In the genomic region with DNA sequence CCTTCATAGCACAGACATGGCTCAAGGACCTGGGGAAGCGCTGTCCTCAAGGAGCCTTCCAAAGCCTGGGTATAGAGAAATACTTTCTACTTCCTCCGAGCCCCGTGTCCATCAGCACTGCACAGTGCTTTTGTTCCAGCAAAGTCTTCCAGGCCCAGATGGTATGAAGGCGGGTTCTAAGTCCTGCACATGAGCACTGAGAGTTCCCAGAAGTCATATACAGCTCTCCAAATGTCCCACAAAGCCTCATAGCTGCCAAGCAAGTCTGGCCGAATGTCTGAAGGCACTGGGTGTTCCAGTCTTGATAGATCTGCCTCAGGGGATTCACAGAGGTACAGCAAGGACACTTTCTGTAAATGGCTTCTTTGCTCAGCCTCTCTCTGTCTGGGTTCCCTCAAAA, we compare ENCODE assay signal across 23 mouse cellular contexts. TPM values are rescaled to one million over a fixed set of nuclear protein-coding genes. Genes with fewer than 3 reads are reported as not detected.
A peak's percentile ranks its signal among the peaks of the same experiment; 100 is the strongest.
DNase-seq lines count a peak whose midpoint lies in the region; ATAC-seq lines count a peak whose summit lies in the region.
"Had no signal": no experiment of that assay in that cellular context is flagged by ENCODE, and none has a peak within 500 bp of the region (broad histone marks: within the 10 kb centered on the region; RNA-seq: fewer than 3 reads in every experiment).

No protein-coding gene starts in this region.

- H3K4me1 ChIP-seq in limb, embryonic 10.5 days: no peaks in the 10 kb centered on the region
- H3K4me1 ChIP-seq: embryonic facial prominence, embryonic 10.5 days; neural tube, embryonic 13.5 days; stomach, embryonic 15.5 days had no signal

- H3K27me3 ChIP-seq in limb, embryonic 10.5 days (ENCODE audit: low read depth, poor library complexity, severe bottlenecking): no peaks in the 10 kb centered on the region
- H3K27me3 ChIP-seq: CH12.LX; forebrain, embryonic 15.5 days; midbrain, embryonic 12.5 days; neural tube, embryonic 13.5 days; stomach, embryonic 15.5 days had no signal

- WGBS in limb, embryonic 10.5 days: 94% methylated on average over 5 of the region's 5 CpGs

- H3K27ac ChIP-seq in limb, embryonic 10.5 days: no peak overlapping the region
- H3K27ac ChIP-seq: embryonic facial prominence, embryonic 10.5 days; forebrain, embryonic 15.5 days; hindbrain, postnatal 0 days; kidney, postnatal 0 days; midbrain, embryonic 12.5 days; neural tube, embryonic 13.5 days; stomach, embryonic 15.5 days had no signal

- no peak overlapping the region for H3K4me3 ChIP-seq in limb, embryonic 10.5 days
- H3K4me3 ChIP-seq: embryonic facial prominence, embryonic 10.5 days; forebrain, embryonic 15.5 days; midbrain, embryonic 12.5 days; neural tube, embryonic 13.5 days; stomach, embryonic 15.5 days had no signal

- no peak for DNase-seq in frontal cortex, postnatal 25 days (ENCODE audit: low spot score in 2 of 2)
- DNase-seq in left cerebral cortex, adult 18-20 months (ENCODE audit: low spot score in 2 of 2): peak; percentile 69 to 79
- DNase-seq in left cerebral cortex, postnatal 4 days: no peak
- DNase-seq in left cerebral cortex, postnatal 25 days (ENCODE audit: low spot score in 2 of 2): peak; percentile 50 to 91
- DNase-seq in telencephalon, adult 2 months (ENCODE audit: low read depth, low spot score): peak; percentile 85
- no peak for DNase-seq in gastrocnemius, postnatal 25 days
- no peak for DNase-seq in limb, embryonic 10.5 days (ENCODE audit: low spot score)
- DNase-seq: cerebellum, adult 11-12 months; gastrocnemius, postnatal 36 days; heart, postnatal 36 days; kidney, adult 11 months; lung, adult 2 months; lung, postnatal 36 days; thymus, postnatal 25 days had no signal

- H3K36me3 ChIP-seq in limb, embryonic 10.5 days: no peaks in the 10 kb centered on the region
- H3K36me3 ChIP-seq: embryonic facial prominence, embryonic 10.5 days; forebrain, embryonic 15.5 days; midbrain, embryonic 12.5 days; neural tube, embryonic 13.5 days; stomach, embryonic 15.5 days had no signal

- ATAC-seq in frontal cortex, adult (ENCODE audit: low TSS enrichment): peak; percentile 75
- ATAC-seq: forebrain, embryonic 15.5 days; hindbrain, postnatal 0 days had no signal

- no peaks in the 10 kb centered on the region for H3K9me3 ChIP-seq in limb, embryonic 10.5 days (replicated peaks)
- H3K9me3 ChIP-seq: embryonic facial prominence, embryonic 10.5 days; forebrain, embryonic 15.5 days; midbrain, embryonic 12.5 days; neural tube, embryonic 13.5 days; stomach, embryonic 15.5 days had no signal

- intact Hi-C loops in left cerebral cortex, postnatal 4 days (cut with DNase I): no loop called here
- intact Hi-C loops in left cerebral cortex, postnatal 25 days (cut with DNase I): loop anchor here (1.0 to 5.0 kb wide), 2 partner anchors 43 to 136 kb away; no protein-coding TSS in a partner anchor

RNA-seq across cellular contexts. Expression of a gene that starts 14.3 kb away (rescaled TPM):
- total RNA-seq in left cerebral cortex, adult 18-20 months (2021): 10 to 100 TPM; 68.7 to 71.9 TPM
- 100 to 1,000 TPM in 1 of 2 experiments, 10 to 100 TPM in 1; 99.9 to 101 TPM for total RNA-seq in left cerebral cortex, postnatal 4 days (2021)
- 10 to 100 TPM; 80.1 to 80.6 TPM for total RNA-seq in left cerebral cortex, postnatal 25 days (2021)
- 1 to 10 TPM; 1.4 to 1.6 TPM for total RNA-seq in gastrocnemius, postnatal 25 days (2021)
- polyA plus RNA-seq in limb, embryonic 10.5 days (2016; fragmentation: Nextera tagmentation; extraction: Ambion mirVana): 0.36 and 0.79 TPM in 2 replicates
- total RNA-seq: CH12.LX had no signal

Comparison
In these comparisons a context has a peak if more than half of its experiments do, and no peak if none do; other contexts are left out.
1. DNase-seq: peak in left cerebral cortex, adult 18-20 months (2 of 2), left cerebral cortex, postnatal 25 days (2 of 2) and telencephalon, adult 2 months (single experiment); none in frontal cortex, postnatal 25 days (0 of 2), left cerebral cortex, postnatal 4 days (single experiment), gastrocnemius, postnatal 25 days (single experiment) and limb, embryonic 10.5 days (single experiment).
2. RNA of a gene that starts 14.3 kb away (total RNA-seq): 99.9 to 101 TPM in left cerebral cortex, postnatal 4 days, 80.1 to 80.6 TPM in left cerebral cortex, postnatal 25 days and 68.7 to 71.9 TPM in left cerebral cortex, adult 18-20 months; 1.4 to 1.6 TPM in gastrocnemius, postnatal 25 days; every median in the first group is over 10 times any median in the second.